Mouse (Mus musculus) thymus, postnatal 36 days (tissue): ENCODE measurements around the gene Tardbp.
A peak's percentile ranks its signal among the peaks of the same experiment; 100 is the strongest.

ENCODE experiments used
- DNase-seq, 2 experiments: peaks; one replicate each; pipeline ENCODE4 v3.0.0; 2022; ENCODE audit warnings: mixed read lengths in 2 of 2

Tardbp gene

DNA sequence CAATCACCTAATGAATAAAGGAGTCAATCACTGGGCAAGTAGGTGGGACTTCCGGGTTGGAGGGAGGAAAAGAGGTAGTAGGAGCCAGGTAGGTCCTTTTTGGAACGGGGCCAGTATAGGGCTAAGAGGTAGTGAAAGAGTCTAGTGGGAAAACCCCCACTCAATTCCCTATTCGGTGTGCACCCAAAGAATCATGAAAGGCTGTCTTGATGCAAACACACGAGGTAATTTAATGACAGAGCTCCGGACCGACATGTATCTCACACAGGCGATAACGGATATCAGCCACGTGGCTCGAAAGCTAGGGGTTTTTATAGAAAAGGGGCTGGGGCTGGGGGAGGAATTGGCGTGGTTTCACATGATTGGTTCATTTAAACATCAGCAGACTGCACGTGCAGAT is 28.0 kb downstream of the Tardbp start:
- DNase-seq = no peak

DNA sequence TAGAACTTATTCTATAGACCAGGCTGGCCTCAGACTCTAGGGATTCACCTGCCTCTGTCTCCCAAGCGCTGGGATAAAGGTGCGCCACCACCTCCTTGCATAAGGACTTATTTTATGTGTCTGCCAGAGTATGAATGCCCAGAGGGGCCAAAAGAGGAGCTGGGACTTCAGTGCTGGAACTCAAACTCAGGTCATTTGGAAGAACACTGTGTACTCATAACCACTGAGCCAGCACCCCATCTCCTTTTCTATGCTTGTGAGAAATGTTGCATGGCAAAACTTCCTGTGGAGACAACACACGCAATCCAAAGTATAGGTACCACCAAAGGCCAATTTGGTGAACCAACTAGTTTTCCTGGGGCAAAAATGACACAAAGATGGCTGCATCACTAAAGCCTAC is 30.1 kb downstream of the Tardbp start:
- DNase-seq = no peak

DNA sequence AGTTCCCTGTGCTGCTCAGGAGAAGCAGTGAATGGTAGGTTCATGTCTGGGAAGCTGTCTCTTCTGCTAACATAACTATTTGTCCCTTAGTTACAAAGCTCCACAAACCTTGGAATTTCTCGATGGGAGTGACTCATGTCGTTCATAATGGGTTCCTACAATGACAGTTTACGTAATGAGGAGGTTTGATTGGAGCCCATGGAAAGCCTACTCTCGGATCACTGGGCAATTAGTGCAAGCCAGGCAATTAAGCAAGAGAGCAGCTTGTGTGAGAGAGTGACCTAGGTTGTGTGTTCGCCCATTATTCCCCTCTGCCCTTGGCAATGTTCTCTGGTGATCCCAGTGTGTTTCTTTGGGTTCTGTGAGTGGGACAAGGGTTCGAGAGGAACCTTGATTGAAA is 30.9 kb downstream of the Tardbp start:
- no peak for DNase-seq

DNA sequence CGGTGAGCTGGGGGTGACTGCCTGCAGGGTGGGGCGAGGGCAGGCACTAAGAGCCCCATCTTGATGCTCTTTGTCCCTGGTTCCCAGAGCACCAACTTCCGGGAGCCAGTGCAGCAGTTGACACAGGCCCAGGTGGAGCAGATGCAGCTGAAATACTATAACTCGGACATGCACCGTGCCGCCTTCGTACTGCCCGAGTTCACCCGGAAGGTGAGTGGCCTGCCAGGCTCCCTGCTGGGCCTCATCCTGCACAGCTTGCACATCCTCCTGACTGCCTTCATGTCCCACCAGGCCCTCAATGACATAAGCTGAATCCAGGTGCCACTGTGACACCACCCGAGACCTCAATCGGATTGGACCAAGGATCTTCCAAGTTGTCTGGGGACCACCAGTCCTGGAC is 32.8 kb downstream of the Tardbp start:
- no peak for DNase-seq

DNA sequence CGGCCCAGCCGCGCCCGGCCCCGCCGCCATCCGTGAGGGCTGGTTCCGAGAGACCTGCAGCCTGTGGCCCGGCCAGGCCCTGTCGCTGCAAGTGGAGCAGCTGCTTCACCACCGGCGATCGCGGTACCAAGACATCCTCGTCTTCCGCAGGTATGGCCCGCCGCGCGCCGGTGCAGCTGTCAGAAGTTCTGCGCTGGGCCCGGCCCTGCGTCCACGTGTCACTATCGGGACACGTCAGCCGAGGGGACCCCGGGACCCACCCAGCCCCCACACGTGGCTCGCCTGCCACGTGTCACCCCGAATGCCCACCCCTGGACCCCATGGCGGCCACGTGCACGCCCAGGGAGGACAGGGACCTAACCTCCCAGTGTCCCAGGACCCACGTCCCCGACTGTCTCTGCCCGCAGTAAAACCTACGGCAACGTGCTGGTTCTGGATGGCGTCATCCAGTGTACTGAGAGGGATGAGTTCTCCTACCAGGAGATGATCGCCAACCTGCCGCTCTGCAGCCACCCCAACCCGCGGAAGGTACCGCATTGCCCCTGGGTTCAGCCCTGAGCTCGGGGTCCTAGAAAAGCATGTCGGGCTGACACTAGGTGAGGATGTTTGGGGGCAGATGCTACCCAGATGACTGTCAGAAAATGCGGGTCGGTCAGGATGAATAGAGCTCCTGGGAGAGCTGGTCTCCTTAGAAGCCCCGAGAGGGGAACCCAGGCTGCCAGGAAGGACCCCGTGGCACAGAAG is 35.0 kb downstream of the Tardbp start:
- DNase-seq = no peak

DNA sequence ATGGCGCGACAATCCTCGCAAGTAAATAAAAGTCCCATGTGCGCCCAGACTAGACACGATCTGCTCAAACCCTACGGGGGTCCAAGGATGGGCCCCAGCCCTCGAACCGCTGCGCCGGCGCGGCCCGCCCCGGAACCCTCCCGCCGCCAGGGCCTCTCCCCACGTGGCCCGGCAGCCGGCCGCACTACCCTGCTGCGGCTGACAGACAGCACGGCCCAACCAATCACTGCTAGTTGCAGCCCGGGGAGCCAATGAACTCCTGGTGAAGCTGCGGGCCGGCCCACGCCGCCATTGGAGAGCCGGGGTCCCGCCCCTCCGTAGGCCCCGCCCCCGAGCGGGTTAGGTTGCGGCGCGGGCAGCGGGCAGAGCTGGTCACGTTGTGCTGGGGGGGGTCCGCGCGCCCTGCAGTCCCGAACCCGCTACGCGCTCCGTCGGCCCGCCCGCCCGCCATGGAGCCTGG is 35.6 kb downstream of the Tardbp start, which contains the start of gene Srm:
Gene Srm, plus strand, starts transcription at position 333 of the 460 bp plus-strand sequence.
- peak; percentile 96 to 98 for DNase-seq

DNA sequence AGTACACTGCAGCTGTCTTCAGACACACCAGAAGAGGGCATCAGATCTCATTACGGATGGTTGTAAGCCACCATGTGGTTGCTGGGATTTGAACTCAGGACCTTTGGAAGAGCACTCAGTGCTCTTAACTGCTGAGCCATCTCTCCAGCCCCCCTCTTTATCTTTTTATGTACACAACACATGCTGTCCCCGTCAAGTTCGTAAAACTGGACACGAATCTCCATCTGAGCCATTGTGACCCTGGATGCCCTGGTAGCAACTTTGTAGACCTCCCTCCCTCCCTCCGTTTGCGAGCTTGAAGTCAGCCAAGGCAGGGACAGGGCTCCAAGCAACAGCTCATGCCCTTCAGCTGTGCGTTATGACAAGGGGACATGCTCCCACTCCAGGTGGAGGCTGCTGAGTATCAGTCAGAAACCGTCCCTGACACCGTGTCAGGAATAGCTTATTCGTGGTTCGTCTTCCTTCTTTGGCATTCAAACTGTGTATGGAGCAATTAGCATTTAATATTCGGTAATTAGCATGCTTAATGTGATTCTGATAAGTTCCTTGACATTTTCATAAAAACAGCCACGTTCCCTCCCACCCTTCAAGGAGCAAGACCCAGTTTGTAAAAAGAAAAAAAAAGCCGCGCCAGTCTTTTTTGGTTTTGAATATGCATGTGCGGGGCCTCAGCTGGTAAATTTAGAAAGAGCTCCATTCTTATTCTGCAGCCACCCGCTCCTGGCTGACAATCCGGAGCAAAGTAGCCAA is 36.2 kb downstream of the Tardbp start:
- DNase-seq = no peak

DNA sequence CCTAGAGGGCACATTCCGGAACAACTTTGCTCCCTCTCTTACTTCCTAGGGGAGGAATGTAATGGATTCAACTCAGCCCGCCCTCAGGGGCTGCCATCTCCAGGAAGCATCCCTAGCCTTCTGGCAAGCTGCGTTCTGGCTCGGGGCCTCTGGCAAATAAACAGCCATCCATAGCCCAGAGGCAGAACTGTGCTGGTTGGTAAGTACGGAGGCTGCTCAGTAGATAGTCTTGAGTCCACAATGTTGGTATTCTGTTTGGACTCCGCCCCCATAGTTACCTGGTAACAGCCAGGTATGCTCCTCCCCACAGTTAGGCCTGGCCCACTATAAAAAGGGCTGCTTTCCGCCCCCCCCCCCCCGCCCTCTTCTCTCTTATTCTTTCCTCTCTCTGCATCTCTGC is 37.3 kb downstream of the Tardbp start:
- no peak for DNase-seq

DNA sequence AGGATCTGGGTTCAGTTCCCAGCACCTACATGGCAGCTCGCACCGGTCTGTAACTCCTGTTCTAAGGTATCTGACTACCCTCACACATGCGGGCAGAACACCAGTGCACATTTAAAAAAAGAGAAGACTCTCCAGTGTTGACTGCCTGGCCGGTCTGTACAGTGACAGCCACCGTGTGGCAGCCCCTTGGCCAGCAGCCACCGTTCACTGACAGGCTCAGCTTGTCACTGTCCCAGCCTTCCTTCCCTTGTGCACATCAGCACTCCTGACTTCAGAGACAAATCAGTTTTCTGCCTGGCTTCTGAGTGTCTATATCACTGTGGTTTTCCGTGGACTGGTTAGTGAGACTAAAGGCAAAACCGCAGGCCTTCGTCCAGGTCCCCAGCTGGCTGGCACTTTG is 38.0 kb downstream of the Tardbp start:
- no peak for DNase-seq

DNA sequence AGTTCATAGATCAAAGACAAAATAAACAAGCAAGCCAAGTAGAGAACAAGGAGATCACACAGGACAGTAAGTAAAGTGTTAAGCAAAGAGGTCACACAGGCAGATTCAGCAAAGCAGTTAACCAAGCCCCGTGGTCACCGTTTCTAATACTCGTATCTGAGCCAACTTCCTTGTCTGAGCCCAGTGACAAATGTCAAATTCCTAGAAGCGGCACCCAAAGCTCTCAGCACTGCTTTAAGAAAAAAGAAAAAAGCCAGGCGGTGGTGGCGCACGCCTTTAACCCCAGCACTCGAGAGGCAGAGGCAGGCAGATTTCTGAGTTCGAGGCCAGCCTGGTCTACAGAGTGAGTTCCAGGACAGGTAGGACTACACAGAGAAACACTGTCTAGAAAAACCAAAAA is 40.2 kb downstream of the Tardbp start:
- DNase-seq = no peak

DNA sequence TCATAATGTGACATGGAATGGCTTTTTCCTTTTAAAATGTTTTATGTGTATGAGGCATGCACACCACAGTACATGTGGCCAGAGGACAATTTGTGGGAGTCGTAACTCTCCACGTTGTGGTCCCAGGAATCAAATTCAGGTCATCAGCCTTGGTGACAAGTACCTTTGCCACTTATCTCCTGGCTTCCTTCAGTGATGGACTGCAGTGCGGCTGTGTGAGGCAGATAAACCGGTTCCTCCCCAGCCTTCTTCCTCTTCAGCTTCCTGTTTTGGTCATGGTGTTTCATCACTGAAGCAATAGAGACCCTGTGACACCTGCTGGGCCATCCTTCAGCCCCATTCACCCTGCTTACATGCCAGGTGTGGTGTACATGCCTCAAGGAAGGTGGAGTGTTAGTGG is 43.6 kb downstream of the Tardbp start:
- no peak for DNase-seq

DNA sequence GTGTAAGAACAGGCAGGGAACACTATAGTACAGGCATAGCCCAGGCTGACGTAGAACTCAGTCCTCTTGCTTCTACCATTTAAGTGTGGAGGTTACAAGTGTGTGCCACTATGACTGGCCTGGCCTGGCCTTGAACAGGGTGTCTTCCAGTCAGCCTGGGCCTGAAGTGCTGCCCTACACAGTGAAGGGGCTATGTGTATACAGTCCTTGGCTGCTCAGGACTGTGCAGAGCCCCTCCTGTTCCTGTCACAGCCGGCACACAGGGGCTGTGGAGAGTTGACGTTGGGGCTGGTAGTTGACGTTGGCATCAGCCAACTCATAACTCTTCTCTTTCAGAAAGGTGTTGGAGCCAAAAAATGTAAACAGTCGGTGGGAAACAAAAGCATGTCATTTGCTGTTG is 45.4 kb downstream of the Tardbp start:
- no peak for DNase-seq

DNA sequence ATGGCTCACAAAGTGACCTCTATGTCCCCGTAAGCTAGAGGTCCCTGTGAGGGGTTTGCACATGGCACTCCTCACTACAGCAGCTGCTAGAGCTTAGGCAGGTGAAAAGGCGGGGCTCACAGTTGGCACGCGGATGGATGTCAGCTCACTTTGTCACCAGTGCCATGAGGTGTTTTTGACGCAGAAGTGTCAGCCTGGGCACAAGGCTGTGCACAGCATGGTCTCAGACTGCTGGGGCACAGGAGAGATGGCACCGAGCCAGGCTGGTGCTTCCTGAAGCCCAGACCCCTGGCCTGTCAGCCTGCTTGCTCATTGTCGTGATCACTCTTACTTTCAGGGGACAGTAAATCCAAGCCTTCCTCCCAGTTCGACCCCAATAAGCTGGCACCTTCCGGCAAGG is 46.1 kb downstream of the Tardbp start:
- DNase-seq = no peak

DNA sequence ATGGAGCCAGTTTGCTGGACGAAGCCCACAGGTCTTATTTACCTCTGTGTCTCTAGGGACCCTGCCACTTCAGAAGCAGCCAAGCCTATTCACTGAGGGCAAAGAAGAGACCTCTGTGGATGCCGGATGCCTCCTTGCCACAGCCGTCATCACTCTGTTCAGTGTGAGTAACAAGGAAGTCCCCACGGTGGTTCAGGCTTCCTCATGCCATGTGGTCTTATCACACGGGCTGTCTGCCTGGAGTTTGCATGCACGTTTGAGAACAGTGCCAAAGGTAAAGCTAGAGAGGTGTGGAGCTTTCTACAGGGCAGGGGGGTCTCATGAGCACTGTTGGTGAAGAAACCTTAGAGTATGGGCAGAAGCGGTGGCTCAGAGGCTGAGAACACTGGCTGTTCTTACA is 53.6 kb downstream of the Tardbp start:
- no peak for DNase-seq

DNA sequence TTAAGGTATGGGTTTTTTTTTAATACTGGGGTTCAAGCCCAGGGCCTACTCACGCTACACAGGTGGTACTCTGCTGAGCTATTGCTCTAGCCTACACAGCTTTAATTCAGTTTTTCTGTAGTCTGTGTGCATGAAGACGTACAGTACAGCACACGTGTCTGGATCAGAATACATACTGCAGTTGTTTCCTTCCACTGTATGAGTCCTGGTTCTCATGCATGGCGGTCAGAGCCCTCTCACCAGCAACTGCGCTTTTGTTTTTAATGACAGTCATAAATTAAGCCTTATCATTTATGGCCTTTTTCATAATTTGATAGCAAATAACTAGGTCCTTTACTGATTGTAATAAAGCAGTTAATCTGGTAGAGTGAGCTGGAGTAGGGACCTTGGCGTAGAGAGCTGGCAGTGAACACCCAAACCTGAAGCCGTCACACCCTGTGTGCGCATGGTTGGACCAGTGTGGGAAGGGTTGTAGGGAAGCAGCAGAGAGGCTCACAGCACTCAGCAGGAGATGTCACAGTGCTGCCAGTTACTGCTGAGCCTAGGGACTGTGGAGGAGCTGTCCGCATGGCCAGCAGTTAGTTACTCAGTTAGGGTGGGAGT is 56.0 kb downstream of the Tardbp start:
- no peak for DNase-seq

DNA sequence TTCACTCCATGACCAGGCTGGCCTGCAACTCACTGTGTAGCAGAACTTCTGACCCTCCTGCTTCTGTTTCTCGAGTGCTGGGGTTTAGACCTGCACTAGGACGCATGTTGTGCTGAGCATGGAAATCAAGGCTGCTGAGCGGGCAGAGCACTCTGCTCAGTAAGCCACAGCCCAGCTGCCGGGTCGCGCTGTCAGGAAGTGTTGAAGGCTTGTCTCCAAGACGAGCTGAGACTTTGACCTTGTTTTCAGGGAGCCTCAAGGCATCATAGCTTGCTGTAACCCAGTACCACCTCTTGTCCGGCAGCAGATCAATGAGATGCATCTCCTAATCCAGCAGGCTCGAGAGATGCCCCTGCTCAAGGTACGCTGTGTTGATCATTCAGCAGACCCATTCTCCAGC is 56.7 kb downstream of the Tardbp start:
- no peak for DNase-seq

DNA sequence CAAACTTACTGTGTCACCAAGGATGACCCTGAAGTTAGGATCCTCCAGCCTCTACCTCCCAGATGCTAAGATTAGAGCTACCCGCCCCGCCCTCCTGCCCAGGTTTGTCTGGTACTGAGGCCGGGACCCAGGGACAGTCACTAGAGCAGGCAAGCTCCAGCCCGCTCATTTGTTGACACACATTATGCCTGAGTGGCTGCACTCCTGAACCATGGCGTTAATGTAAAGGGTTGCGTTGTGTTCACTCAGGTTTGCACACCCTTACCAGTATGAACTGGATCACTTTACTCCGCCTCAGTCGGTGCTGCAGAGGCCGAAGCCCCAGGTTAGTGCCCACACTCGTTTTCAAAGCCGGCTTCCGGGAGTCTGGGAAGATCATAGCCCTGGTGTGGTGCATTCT is 63.2 kb downstream of the Tardbp start:
- DNase-seq = no peak

DNA sequence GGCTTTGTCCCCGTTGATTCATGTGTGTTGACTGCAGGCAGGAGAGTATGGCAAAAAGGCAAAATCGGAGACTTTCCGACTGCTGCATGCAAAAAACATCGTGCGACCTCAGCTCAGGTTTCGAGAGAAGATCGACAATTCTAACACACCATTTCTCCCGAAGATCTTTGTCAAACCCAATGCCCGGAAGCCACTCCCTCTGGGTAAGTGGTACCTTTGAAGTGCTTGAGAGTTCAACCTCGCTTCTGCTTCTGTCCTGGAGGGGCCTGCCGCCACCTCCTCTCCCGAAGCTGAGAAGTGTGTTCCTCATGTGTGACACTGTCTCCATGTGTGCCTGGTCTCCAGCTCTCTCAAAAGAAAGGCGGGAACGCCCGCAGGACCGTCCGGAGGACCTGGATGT is 64.1 kb downstream of the Tardbp start:
- no peak for DNase-seq
